Mouse (Mus musculus): ENCODE measurements around the gene Dnajc25.

DNA sequence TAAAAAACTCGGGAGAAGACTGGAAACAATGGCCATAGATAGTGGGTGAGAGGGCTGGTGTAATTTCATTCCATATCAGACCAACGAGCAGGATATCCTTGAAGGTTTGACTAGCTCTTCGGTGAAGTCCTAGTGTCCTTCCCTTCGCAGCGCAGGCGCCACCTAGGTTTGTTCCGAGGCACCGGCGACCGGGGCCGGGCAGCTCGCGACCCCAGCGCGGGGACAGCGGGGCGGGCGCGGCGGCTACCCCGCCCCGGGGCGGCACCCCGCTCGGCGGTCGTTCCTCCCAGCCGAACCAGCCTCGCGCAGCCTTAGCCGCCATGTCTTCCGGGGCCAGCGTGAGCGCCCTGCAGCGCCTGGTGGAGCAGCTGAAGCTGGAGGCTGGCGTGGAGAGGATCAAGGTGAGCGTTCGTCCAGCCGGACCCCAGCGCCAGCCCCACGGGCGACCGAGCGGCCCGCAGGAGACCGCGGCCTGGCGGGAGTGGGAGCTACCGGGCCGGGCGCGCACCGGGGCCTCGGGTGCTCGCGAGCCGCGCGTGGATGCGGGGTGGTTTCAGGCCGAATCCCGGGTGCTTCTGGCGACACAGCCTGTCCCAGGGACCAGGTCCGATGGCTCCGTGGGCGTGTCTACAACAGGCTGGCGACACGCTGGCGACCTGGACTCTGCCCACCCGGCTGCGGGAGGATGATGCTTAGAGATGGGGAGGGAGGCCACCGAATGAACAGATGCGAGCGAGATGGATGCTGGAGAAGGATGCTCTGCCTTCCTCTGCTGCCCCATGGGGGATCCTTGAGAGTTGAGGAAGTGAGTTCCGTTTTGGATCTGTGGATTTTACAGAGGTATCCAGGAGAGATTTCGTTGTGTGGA, 40.3 kb downstream of the Dnajc25 start, which contains the start of gene Gng10:
- TF ChIP-seq CTCF (IDR thresholded peaks at IDR 0.05; ENCODE audit: low read depth) (no peak), EP300 (IDR thresholded peaks at IDR 0.05; ENCODE audit: low read depth) (no peak)
